Mouse (Mus musculus) ES-Bruce4 (cell line): Measurements from ENCODE around the gene Selenow.

Experiments
- CTCF ChIP-seq: IDR thresholded peaks from one replicate; pipeline ENCODE4 v1.8.1; 2011; ENCODE audit warnings: low read depth, low read length
- EP300 ChIP-seq: IDR thresholded peaks from 2 replicates; pipeline ENCODE4 v1.6.1; 2011; ENCODE audit warnings: low read depth, low read length; ENCODE audit not compliant: insufficient read depth
- POLR2A ChIP-seq: IDR thresholded peaks from one replicate; pipeline ENCODE4 v1.8.1; 2011; ENCODE audit warnings: low read length; ENCODE audit not compliant: insufficient read depth

- TF ChIP-seq EP300 = no peak
- no peak for TF ChIP-seq CTCF
- no peak for TF ChIP-seq POLR2A
Measured at GRCm38 (mm10) chr7:15955509-15955908, 33.3 kb upstream of the Selenow start.
